Mouse (Mus musculus): ENCODE data around the gene Tbc1d16. TPM values are rescaled to one million over a fixed set of nuclear protein-coding genes. Genes with fewer than 3 reads are reported as not detected.

The Tbc1d16 gene
- total RNA-seq, 2 experiments from 2014 or later, result 37.5 to 39.9 TPM

GRCm38 (mm10) chr11:119237007-119237406 is 8.7 kb upstream of the Tbc1d16 start:
- no peak for DNase-seq (ENCODE audit: low spot score in 2 of 2)

GRCm38 (mm10) chr11:119236354-119236753 is 8.1 kb upstream of the Tbc1d16 start:
- no peak for DNase-seq (ENCODE audit: low spot score in 2 of 2)

GRCm38 (mm10) chr11:119235596-119235995 is 7.3 kb upstream of the Tbc1d16 start:
- peak in 1 of 2 experiments; percentile 63 for DNase-seq (ENCODE audit: low spot score in 2 of 2)

GRCm38 (mm10) chr11:119234770-119235169 is 6.5 kb upstream of the Tbc1d16 start:
- DNase-seq (ENCODE audit: low spot score in 2 of 2), result no peak

- peak in 1 of 2 experiments; percentile 67 for DNase-seq (ENCODE audit: low spot score in 2 of 2)
Observed at GRCm38 (mm10) chr11:119228846-119229626, 737 bp upstream of the Tbc1d16 start.

GRCm38 (mm10) chr11:119227591-119227990 is 708 bp downstream of the Tbc1d16 start:
- DNase-seq (ENCODE audit: low spot score in 2 of 2), result no peak

GRCm38 (mm10) chr11:119225634-119226033 is 2.7 kb downstream of the Tbc1d16 start:
- no peak for DNase-seq (ENCODE audit: low spot score in 2 of 2)

- DNase-seq (ENCODE audit: low spot score in 2 of 2), result no peak
Observed at GRCm38 (mm10) chr11:119224926-119225325, 3.4 kb downstream of the Tbc1d16 start.

- no peak for DNase-seq (ENCODE audit: low spot score in 2 of 2)
Observed at GRCm38 (mm10) chr11:119223124-119223890, 5.0 kb downstream of the Tbc1d16 start.

GRCm38 (mm10) chr11:119221812-119222510 is 6.3 kb downstream of the Tbc1d16 start:
- DNase-seq (ENCODE audit: low spot score in 2 of 2), result no peak

GRCm38 (mm10) chr11:119219816-119220465 is 8.4 kb downstream of the Tbc1d16 start:
- peak in 1 of 2 experiments; percentile 76 for DNase-seq (ENCODE audit: low spot score in 2 of 2)

- DNase-seq (ENCODE audit: low spot score in 2 of 2), result no peak
Observed at GRCm38 (mm10) chr11:119217861-119218260, 10.4 kb downstream of the Tbc1d16 start.

- DNase-seq (ENCODE audit: low spot score in 2 of 2), result no peak
Observed at GRCm38 (mm10) chr11:119215905-119216507, 12.3 kb downstream of the Tbc1d16 start.

GRCm38 (mm10) chr11:119215038-119215904 is 13.0 kb downstream of the Tbc1d16 start:
- peak in 1 of 2 experiments; percentile 49 for DNase-seq (ENCODE audit: low spot score in 2 of 2)

GRCm38 (mm10) chr11:119213166-119213885 is 15.0 kb downstream of the Tbc1d16 start:
- no peak for DNase-seq (ENCODE audit: low spot score in 2 of 2)

GRCm38 (mm10) chr11:119211604-119212309 is 16.5 kb downstream of the Tbc1d16 start:
- peak in 1 of 2 experiments; percentile 50 for DNase-seq (ENCODE audit: low spot score in 2 of 2)

GRCm38 (mm10) chr11:119210321-119211100 is 17.8 kb downstream of the Tbc1d16 start:
- peak in 1 of 2 experiments; percentile 78 for DNase-seq (ENCODE audit: low spot score in 2 of 2)

Data from layer of hippocampus, adult 18-20 months (tissue).